Mouse (Mus musculus) 3T3-L1 (cell line): ENCODE results near the gene Pusl1.
A peak's percentile ranks its signal among the peaks of the same experiment; 100 is the strongest.

Source experiments
- DNase-seq: peaks from one replicate; pipeline ENCODE4 v3.0.0-alpha.2; 2015; ENCODE audit warnings: low read depth, low spot score

The Pusl1 gene

DNA sequence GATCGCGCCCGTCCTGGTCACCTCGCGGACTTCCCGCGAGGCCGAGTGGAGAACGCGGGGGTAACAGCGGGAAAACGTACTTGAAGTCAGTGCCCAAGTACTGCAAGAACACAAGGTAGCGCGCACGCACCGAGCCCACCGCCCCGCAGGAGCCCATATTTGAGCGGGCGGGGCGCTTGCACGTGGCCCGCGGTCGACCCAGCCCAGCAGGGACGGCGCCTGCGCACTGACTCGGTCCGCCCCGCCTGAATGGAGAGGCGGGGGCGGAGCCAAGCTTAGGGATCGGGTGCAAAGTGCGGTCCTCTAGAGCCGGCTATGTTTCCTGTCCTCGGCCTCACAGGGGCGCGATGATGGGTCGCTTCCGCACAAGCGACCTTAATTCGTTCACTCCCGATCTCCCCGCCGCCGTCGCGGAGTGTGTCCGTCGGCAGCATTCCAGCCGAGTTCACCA, at the start of gene Pusl1, which contains the start of gene Acap3:
Pusl1 (minus strand) TSS at position 231 of the 451 bp plus-strand sequence.
Acap3 (plus strand) TSS at position 272 of the 451 bp plus-strand sequence.
- DNase-seq: peak; percentile 87

DNA sequence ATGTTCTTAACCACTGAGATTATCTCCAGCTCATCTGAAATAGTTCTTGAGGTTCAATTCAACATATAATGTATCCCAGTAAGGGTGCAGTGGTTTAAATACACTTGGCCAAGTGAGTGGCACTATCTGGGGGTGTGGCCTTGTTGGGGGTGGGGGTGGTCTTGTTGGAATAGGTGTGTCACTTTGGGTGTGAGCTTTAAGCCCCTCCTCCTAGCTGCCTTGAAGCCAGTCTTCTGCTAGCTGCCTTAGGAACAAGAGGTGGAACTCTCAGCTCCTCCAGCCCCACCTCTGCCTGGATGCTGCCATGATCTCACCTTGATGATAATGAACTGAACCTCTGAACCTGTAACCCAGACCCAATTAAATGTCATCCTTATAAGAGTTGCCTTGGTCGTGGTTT, 40.5 kb upstream of the Pusl1 start:
- no peak for DNase-seq

DNA sequence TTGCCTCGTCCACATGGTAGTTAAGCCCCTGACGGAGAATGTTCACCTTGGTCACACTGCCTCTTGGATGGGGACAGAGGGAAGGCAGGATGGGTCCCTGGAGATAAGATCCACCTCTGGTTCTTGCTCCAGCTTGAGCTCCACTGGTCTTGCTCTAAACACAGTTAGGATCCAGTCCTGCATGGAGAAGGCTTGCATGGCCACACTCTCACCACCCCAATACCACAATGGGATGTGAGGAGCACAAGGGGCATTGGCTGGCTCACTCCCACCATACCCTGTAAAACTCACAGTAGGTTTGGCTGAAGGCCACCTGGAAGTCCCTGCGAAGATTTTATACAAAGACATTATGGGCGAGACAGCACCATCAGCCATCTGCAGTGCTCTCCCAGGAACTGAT, 17.2 kb upstream of the Pusl1 start:
- DNase-seq: no peak

DNA sequence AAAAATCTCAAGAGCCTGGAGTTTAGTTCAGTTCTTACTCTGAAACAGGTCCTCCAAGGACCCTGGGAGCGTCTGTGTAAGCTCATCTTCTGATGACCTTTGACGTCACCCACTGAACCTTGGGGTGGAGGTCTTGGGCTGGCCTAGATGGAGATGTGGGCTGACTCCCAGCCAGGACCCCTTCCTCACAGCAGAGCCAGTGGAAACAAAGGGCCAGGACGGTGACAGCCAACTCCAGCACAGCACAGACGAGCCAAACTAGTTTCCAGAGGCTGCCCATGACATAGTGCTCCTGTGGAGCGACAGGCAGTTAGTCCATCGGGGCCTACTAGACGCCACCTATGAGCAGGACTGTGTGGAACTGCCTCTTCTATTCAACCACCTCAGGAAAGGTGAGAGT, 16.7 kb upstream of the Pusl1 start:
- no peak for DNase-seq

DNA sequence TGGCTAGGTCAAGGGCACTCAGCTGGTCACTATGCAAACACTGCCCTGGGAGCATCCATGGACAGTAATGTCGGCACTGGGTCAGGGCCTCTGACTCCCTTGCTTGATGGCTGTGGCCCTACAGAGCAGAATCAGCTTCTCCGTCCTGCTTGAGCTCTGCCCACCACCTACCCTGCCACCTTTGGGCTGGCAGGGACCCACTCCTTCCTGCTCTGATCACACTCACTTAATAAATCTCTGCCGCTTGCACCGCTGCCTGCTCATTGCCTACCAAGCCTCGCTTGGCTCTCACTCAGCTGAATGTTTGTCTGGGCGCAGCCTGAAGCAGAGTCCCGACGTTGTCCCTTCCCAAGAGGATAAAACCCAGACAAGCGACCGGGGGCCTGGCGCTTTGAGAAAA, 15.4 kb upstream of the Pusl1 start:
- DNase-seq: no peak

DNA sequence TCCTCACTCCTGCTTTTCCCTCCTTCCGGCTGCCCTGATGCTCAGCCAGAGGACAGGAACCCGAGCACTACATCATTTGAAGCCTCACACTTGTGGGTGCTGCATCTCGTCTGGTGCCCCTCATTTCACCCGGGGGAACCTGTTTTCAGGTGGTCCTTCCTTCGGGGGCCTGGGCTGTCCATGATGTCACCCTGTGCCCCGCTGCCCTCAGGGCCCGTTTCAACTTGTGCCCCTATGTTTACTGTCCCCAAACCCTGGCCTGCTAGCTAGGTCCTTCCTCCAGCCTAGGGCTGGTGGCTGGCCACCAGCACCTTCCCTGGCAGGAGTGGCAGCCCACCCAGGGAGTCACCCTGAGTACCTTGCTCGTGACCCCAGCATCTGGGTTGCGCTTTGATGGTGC, 14.5 kb upstream of the Pusl1 start:
- DNase-seq: no peak

DNA sequence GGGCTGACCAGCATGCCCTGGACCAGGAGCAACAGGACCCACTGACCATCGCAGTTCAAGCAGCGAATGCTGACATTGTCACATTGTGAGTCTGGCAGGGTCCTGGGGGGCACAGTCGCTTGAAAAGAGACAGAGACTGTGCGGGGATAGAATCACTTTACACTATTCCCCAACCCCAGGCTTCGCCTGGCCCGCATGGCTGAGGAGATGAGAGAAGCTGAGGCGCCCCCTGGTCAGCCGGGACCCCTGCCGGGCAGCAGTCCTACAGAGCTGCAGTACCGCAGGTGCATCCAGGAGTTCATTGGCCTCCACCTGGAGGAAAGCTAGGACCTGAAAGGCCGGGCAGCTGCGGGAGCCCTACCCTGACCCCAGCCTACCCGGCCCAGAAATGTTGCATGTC, 14.1 kb upstream of the Pusl1 start:
- DNase-seq: no peak

DNA sequence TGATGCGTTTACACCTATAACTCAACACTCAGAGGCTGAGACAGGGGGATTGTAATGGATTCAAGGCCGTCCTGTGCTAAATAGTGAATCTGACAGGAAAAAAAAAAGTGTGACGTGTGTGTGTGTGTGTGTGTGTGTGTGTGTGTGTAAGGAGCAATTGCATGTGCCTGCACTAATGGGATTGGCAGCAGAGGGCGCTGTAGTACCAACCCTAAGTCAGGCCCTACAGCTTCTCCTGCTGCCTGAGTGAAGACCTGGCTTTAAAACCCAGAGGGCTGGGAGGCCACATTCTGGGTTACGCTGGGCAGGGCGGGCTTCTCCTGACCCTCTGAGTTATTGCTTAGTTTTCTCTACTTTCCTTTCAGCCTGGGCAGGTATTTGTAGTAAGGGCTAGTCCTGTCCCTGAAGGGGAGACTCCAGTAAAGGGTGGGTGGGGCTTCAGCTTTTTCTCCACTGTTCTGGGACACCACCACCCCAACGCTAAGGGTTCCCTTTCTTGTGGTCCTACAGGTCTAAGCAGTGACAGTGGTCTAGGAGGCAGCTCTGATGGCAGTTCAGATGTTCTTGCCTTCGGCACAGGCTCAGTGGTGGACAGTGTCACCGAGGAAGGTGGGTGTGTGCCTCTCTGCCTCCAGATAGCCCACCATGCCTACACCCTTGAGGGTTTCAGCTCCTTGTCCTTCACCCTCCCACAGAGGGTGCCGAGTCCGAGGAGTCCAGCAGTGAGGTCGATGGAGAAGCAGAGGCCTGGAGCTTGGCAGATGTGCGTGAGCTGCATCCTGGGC, 12.9 kb upstream of the Pusl1 start:
- peak; percentile 49 for DNase-seq

DNA sequence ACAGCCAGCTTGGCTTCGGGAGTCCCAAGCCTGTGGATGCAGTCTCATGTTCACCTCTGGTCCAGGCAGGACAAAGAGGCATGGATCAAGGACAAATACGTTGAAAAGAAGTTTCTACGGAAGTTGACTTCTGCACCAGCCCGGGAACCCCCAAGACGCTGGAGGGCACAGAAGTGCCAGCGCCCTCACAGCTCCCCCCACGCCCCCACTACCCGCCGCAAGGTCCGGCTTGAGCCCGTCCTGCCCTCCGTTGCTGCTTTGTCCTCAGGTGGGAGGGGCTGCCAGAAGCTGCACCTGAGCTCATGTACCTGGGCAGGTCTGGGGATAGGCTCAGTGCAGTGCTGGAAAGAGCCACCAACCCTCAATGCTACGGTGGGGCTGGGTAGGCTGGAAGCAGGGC, 11.7 kb upstream of the Pusl1 start:
- DNase-seq: no peak

DNA sequence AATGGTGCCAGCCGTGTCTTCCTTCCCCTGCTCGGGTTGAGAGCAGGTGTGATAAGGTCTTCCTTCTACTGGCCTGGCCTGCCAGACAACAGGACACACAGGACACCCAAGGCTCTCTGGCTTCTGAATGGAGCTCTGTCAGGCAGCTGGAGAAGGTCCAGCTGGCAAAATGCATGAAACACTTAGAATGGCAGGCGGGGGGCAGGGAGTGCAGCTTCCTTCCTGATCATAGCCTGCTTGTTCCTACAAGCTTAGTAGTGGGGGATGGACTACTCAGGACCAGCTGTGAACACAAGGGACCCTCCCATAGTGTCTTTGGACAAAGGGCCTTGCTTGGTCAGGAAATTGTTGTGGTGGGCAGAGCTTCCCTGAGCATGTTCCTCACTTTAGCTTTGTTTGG, 9.6 kb upstream of the Pusl1 start:
- DNase-seq: no peak

DNA sequence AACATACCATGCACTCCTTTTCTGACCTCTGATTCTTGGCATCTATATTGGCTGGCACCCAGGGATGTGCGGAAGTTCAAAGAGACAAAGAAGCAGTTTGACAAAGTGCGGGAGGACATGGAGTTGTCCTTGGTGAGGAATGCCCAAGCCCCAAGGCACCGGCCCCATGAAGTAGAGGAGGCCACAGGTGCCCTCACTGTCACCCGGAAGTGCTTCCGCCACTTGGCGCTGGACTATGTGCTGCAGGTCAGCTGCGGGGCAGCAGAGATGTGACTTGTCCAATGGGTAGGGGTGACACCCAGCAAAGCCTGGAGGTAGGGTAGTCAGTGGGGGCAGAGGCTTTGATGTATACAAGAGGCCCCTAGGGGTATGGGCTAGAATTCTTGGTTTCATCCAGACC, 7.8 kb upstream of the Pusl1 start:
- DNase-seq: no peak

DNA sequence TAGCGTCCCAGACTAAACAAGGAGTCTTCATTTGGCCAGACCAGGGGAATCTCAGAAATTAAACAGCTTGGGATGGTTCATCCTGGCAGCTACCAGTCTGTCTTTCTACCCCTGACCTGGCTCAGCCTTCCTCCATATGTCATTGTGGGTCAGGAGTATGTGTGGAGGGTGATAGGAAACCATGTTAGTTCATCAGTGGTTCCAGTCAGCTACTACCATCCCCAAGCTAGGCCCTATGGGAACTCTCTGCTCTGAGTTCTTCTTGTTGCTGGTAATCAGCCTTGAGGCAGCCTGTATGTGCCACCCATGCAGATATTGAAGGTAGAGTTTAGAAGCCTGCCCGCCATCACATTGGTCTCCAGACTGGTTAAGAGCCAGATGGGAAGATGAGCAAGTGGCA, 6.7 kb upstream of the Pusl1 start:
- peak; percentile 10 for DNase-seq

DNA sequence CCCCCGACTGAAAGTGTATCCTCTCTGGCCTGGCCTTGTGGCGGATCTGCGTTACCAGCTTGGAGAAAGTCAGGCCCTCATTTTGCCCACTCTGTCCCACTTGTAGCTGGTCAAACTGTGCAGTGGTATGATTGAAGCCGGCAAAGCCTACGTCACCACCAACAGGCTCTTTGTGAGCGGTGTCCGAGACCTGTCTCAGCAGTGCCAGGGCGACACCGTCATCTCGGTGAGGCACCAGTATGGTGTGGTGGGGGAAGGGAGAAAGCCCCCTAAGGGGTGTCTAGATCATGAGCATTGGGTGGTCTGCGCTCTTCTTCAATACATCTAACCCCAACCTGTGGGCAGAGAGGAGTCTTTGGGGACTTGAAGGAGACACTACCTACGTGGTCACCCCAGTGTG, 4.9 kb upstream of the Pusl1 start:
- DNase-seq: no peak

DNA sequence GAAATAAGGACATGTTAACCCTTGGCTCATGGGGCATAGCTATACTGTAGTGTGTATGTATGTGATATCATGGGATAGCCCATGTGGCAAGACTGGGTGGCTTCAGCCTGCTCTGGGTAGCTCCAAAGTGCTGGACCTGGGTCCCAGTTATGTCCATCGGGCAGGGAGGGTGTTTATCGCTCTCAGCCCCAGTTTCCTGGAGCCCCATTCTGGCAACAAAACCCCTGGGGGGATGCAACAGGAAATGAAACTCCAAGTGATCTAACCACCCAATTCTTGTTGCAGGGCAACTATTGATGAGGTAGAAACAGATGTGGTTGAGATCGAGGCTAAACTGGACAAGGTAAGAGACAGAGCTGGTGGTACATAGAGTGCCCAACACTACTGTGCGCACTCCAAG, 4.2 kb upstream of the Pusl1 start:
- no peak for DNase-seq

DNA sequence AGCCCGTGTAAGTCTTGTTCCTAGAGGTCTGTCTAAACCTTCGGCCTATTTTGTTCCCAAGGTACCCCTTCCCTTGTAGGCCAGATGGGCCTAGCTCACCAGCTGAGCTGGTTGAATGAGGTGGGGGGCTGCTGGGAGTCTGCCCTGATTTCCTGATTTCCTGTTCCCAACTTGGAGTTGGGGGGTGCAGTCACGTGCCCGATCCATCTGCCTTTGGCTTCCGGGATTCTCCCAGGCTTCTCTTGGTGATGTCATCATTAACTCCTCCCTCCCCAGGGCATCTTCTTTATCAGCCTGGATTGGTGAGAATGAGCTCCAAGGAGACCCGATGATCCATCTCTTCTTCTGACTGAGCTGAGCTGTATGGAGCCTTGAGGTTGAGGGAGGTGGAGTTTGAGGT, 3.6 kb upstream of the Pusl1 start:
- DNase-seq: peak; percentile 54

DNA sequence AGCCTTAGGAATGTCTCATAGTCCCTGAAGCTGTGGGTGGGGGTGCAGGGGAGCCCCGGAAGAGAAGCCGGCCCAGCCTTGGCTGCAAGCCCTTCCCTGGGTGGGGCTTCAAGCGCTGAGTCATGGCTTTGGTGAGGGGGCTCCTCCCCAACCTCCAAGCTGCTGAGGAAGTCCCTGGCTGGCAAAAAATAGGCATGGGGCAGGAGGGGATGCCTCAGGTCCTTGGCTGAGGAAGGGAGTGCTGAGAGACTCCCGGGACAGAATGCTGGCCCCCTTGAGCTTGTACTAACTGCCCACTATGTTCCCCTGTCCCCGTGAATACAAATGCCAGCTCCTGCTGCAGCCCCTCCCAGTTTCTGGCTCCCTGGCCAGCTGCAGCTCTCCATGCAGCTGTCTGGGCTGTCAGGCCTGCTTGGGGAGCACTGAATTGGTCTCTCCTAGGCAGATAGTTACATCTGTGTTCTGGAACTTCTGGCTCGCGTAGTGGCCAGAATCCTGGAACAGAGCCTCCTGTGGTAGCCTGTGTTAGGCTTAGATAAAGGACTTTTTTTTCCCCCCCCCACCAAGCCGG, 2.8 kb upstream of the Pusl1 start:
- DNase-seq: peak; percentile 81

DNA sequence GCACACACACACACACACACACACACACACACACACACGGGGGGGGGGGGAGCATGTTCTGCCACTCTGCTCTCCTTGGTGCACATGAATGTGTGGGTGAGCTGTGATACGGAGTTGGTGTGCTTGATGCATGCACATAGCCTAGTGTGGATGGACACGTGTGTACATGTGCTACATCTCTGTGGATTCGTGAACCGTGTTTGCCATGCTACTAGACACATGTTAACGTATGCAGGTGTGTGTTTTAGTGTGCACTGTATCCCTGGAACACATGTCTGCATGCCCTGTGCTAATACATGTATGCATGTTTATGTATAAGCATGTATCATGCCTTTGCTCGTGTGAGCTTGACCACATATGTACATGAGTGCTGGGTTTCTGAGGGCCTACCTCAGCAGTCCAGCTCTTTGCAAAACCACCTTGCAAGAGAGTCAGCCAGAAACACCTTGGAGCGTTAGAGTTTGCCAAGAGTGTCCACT, 1.7 kb upstream of the Pusl1 start:
- DNase-seq: peak; percentile 16

DNA sequence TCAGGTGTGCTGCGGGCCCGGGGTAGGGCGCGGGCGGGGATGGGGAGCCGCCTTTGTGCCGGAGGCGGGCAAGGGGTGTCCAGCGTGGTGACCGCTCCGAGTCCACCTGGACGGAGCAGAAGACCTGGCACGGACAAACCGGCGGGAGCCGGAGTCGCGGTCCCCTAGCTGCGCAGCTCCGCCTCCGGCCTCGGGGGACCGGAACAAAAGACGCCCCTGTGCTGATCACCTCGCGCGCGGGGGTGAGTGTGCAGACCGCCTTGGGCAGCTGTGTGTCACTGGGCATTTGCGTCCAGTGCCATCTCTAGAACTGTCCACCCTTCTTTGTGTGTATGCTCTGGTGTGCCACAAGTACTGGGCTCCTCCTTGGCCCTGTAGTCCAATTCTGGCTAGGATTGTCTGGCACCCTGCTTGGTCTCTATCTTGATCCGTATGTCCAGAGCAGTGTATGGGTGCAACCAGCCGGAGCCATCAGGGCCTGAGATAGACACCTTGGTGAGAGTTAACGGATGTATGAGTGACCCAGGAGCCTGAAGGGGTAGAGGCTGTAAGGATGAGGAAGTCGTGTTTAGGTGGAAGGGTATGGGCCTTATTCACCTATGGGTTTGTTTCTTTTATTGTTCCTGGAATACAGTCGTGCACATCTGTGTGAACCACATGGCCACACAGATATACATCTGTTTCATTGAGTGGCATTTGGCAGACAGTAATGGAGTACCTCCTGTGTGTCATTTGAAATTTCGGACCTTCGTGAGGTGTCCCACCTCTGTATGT, 1.0 kb upstream of the Pusl1 start:
- DNase-seq: peak; percentile 50

DNA sequence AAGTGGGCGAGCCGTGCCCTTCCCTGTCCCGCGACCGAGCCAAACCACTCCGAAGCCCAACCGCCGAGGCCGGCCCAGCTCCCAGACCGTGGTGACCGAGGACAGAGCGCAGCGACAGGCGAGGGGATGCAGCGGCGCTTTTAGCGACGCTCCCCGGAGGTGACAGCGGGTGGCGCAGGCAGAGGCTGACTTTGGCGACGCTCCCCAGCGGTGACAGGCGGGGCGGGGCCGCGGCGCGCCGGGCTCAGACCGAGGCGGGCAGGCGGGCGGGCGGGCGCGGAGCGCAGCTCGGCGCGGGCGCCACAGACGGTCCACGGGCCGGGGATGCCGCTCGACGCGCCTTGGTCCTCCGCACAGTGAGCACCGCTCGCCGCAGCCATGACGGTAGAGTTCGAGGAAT, 436 bp upstream of the Pusl1 start:
- DNase-seq: peak; percentile 62

DNA sequence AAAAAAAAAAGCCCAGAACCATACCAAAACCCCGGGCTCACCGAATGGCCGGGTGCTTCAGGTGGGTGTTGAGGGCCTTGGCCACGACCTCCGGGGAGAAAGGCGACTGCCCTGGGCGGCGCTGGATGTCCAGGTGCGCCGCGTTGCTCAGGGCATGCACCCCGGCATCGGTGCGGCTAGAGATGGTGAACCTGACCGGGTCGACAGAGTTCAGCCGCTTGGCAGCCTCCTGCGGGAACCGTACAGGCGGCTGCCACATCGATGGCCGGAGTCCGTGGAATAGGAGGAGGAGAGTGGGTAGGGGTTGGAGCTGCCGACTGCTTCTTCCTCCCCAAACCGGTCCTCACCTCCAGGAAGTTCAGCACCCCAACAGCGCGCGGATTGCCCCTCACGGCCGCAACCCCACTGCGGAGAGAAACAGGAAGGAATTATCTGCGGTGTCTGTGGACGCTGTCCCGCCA, 540 bp downstream of the Pusl1 start:
- peak; percentile 18 for DNase-seq

DNA sequence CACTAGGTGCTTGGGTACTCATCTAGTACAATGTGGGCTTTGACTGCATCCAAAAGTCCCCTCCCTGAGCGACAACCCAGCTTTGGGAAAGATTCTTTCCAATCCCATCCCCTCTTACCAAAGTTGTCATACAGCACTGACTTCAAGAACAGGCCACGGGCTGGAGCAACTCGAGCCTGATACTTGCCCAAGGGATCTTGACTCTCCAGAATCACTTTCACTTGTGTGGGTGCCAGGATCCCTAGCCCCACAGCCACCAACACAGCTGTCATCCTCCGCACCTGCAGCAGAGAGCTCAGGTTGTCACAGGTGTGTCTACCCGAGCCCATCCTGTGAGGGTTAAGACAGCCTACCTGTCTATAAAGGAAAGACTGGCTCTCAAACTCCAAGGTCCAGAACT, 2.3 kb downstream of the Pusl1 start:
- no peak for DNase-seq

DNA sequence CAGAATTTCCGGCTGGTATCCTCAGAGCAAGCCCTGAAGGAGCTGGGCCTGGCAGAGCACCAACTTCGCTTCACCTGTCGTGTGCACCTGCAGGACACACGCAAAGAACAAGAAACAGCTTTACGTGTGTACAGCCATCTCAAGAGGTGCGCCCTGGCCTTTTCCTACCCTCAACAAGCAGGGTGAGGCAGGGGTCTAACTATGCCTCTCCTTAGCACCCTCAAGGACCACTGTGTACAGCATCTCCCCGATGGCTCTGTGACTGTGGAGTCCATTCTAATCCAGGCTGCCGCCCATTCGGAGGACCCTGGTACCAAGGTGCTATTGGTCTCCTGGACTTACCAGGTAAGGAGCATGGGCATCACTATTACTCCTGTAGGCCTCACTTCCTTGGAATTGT, 3.4 kb downstream of the Pusl1 start:
- DNase-seq: no peak
